Mouse (Mus musculus) Muller cell, postnatal 12 days (primary cell): ENCODE data around the gene Trim54.

Experiments
- DNase-seq: peaks from one replicate; pipeline ENCODE4 v3.0.0-alpha.2; 2015; ENCODE audit errors: inconsistent ontology term

The Trim54 gene

DNA sequence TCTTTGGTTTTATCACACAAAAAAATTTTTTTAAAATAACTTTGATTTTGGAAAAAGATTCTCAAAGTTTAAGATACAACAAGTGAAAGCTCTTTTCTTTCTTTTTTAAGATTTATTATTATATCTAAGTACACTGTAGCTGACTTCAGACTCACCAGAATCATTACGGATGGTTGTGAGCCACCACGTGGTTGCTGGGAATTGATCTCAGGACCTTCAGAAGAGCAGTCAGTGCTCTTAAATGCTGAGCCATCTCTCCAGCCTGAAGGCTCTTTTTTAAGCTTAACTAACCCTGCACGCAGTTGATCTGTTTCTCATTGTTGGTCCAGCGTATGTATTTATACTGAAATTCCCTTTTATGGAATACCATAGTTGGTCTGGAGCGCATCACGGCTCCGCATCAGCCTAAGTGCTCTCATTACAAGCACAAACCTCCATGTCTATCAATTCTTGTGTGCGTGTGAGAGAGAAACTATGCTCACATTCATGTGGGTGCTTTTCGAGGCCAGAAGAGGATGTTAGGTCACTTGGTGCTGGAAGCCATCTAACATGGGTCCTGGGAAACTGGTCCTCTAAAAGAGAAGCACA is 64.8 kb downstream of the Trim54 start:
- no peak for DNase-seq

DNA sequence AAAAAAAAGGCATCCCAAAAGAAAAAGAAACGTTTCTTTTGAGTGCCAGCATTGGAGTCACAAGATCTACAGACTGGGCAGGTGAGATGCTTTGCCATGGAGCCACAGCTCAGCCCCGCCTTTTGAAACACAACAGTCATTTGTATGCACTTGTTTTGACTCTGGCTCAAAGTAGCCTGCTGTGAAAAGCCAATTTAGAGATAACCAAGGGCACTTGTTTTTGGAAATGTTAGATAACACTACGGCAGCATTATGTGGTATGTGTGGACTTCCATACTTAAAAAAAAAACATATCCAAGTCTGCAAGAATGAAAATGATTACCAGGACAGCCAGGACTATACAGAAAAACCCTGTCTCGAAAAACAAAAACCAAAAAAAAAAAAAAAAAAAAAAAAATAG is 67.2 kb downstream of the Trim54 start:
- DNase-seq, result no peak
